Mouse (Mus musculus): ENCODE measurements at regions not wholly inside any gene's neighbourhood (a gene's known extent, or its start where the extent isn't known, plus 50 kb on each side); places are given as distances from the start of the nearest gene placed in this dataset.
A peak's percentile ranks its signal among the peaks of the same experiment; 100 is the strongest.

GRCm38 (mm10) chr5:118316310-118317017 is 71.4 kb downstream of the 2410131K14Rik start:
- DNase-seq (ENCODE audit: low spot score in 2 of 2): no peak

GRCm38 (mm10) chr5:118318073-118318472 is 73.0 kb downstream of the 2410131K14Rik start:
- no peak for DNase-seq (ENCODE audit: low spot score in 2 of 2)

GRCm38 (mm10) chr5:118318883-118319282 is 73.9 kb downstream of the 2410131K14Rik start:
- no peak for DNase-seq (ENCODE audit: low spot score in 2 of 2)

GRCm38 (mm10) chr5:118321719-118322455 is 76.9 kb downstream of the 2410131K14Rik start:
- peak in 1 of 2 experiments; percentile 52 for DNase-seq (ENCODE audit: low spot score in 2 of 2)

- no peak for DNase-seq (ENCODE audit: low spot score in 2 of 2)
These were observed 78.1 kb downstream of the 2410131K14Rik start for GRCm38 (mm10) chr5:118323151-118323550.

- DNase-seq (ENCODE audit: low spot score in 2 of 2): peak in 1 of 2 experiments; percentile 47
These were observed 82.0 kb downstream of the 2410131K14Rik start for GRCm38 (mm10) chr5:118326837-118327541.

- DNase-seq (ENCODE audit: low spot score in 2 of 2): no peak
These were observed 83.1 kb downstream of the 2410131K14Rik start for GRCm38 (mm10) chr5:118327961-118328712.

GRCm38 (mm10) chr5:118329143-118329542 is 84.1 kb downstream of the 2410131K14Rik start:
- DNase-seq (ENCODE audit: low spot score in 2 of 2): no peak

- DNase-seq (ENCODE audit: low spot score in 2 of 2): no peak
These were observed 86.2 kb downstream of the 2410131K14Rik start for GRCm38 (mm10) chr5:118331286-118331607.

GRCm38 (mm10) chr5:118331608-118332394 is 86.8 kb downstream of the 2410131K14Rik start:
- peak; percentile 66 to 87 for DNase-seq (ENCODE audit: low spot score in 2 of 2)

- DNase-seq (ENCODE audit: low spot score in 2 of 2): no peak
These were observed 89.0 kb downstream of the 2410131K14Rik start for GRCm38 (mm10) chr5:118334054-118334453.

- no peak for DNase-seq (ENCODE audit: low spot score in 2 of 2)
These were observed 93.2 kb downstream of the 2410131K14Rik start for GRCm38 (mm10) chr5:118338186-118338585.

GRCm38 (mm10) chr5:118339676-118340661 is 94.9 kb downstream of the 2410131K14Rik start:
- peak in 1 of 2 experiments; percentile 55 for DNase-seq (ENCODE audit: low spot score in 2 of 2)

GRCm38 (mm10) chr5:118343444-118344320 is 98.7 kb downstream of the 2410131K14Rik start:
- no peak for DNase-seq (ENCODE audit: low spot score in 2 of 2)

- no peak for DNase-seq (ENCODE audit: low spot score in 2 of 2)
These were observed 100.2 kb downstream of the 2410131K14Rik start for GRCm38 (mm10) chr5:118345226-118345625.

- DNase-seq (ENCODE audit: low spot score in 2 of 2): no peak
These were observed 104.0 kb downstream of the 2410131K14Rik start for GRCm38 (mm10) chr5:118349057-118349456.

GRCm38 (mm10) chr5:118351301-118351700 is 106.3 kb downstream of the 2410131K14Rik start:
- no peak for DNase-seq (ENCODE audit: low spot score in 2 of 2)

GRCm38 (mm10) chr5:118352142-118352541 is 107.1 kb downstream of the 2410131K14Rik start:
- DNase-seq (ENCODE audit: low spot score in 2 of 2): no peak

- no peak for DNase-seq (ENCODE audit: low spot score in 2 of 2)
These were observed 108.0 kb downstream of the 2410131K14Rik start for GRCm38 (mm10) chr5:118353061-118353460.

Data from urinary bladder, postnatal 4 days (tissue).